12 mouse cellular contexts compared by ENCODE assay signal in genomic region chr12:79916896-79917633, GRCm38 (mm10).
DNase-seq lines count a peak whose midpoint lies in the region; ATAC-seq and TF ChIP-seq lines count a peak whose summit lies in the region.
"Had no signal": no experiment of that assay in that cellular context is flagged by ENCODE, and none has a peak within 500 bp of the region (broad histone marks: within the 10 kb centered on the region; RNA-seq: fewer than 3 reads in every experiment).

No protein-coding gene starts in this region.

- H3K4me2 ChIP-seq in lung, embryonic 14.5 days = no peak overlapping the region
- no peak overlapping the region for H3K4me2 ChIP-seq in embryonic facial prominence, embryonic 12.5 days (replicated peaks)
- no peak overlapping the region for H3K4me2 ChIP-seq in liver, embryonic 12.5 days
- H3K4me2 ChIP-seq: forebrain, embryonic 13.5 days; midbrain, embryonic 13.5 days had no signal

- H3K27me3 ChIP-seq in heart, embryonic 10.5 days (ENCODE audit: insufficient read depth, poor library complexity, severe bottlenecking) = no peaks in the 10 kb centered on the region
- no peaks in the 10 kb centered on the region for H3K27me3 ChIP-seq in lung, embryonic 14.5 days (ENCODE audit: insufficient read depth, low read length)
- H3K27me3 ChIP-seq in embryonic facial prominence, embryonic 12.5 days = no peaks in the 10 kb centered on the region
- H3K27me3 ChIP-seq in liver, embryonic 12.5 days (replicated peaks) = no peaks in the 10 kb centered on the region
- H3K27me3 ChIP-seq: forebrain, embryonic 13.5 days; midbrain, embryonic 13.5 days had no signal

- intact Hi-C loops in heart, postnatal 25 days (cut with DNase I) = no loop called here
- intact Hi-C loops in left cerebral cortex, postnatal 14 days (cut with DNase I) = no loop called here

- 77% methylated on average over 5 of the region's 5 CpGs for WGBS in heart, embryonic 10.5 days
- WGBS in lung, embryonic 14.5 days = 64% methylated on average over 5 of the region's 5 CpGs
- 76% methylated on average over 5 of the region's 5 CpGs for WGBS in embryonic facial prominence, embryonic 12.5 days
- WGBS in liver, embryonic 12.5 days (ENCODE audit: insufficient replicate concordance) = 75% methylated on average over 5 of the region's 5 CpGs

- H3K9me3 ChIP-seq in heart, embryonic 10.5 days = no peaks in the 10 kb centered on the region
- H3K9me3 ChIP-seq in lung, embryonic 14.5 days (ENCODE audit: low read depth, low read length) = peaks cover 4% of the 10 kb centered on the region; the same call in 1 of the 2 replicates
- no peaks in the 10 kb centered on the region for H3K9me3 ChIP-seq in embryonic facial prominence, embryonic 12.5 days
- peaks cover 7% of the 10 kb centered on the region; the same call in 1 of the 2 replicates for H3K9me3 ChIP-seq in liver, embryonic 12.5 days (replicated peaks)
- H3K9me3 ChIP-seq: forebrain, embryonic 13.5 days; midbrain, embryonic 13.5 days had no signal

- no peak overlapping the region for H3K9ac ChIP-seq in lung, embryonic 14.5 days
- H3K9ac ChIP-seq in embryonic facial prominence, embryonic 12.5 days = no peak overlapping the region
- no peak overlapping the region for H3K9ac ChIP-seq in liver, embryonic 12.5 days
- H3K9ac ChIP-seq: forebrain, embryonic 13.5 days; midbrain, embryonic 13.5 days had no signal

- H3K4me1 ChIP-seq in heart, embryonic 10.5 days = peaks cover 22% of the 10 kb centered on the region
- H3K4me1 ChIP-seq in lung, embryonic 14.5 days (ENCODE audit: insufficient read depth) = peaks cover 27% of the 10 kb centered on the region
- peaks cover 24% of the 10 kb centered on the region for H3K4me1 ChIP-seq in embryonic facial prominence, embryonic 12.5 days
- H3K4me1 ChIP-seq in liver, embryonic 12.5 days = no peaks in the 10 kb centered on the region

- TF ChIP-seq CTCF in lung, embryonic 14.5 days (IDR thresholded peaks at IDR 0.05; ENCODE audit: low read depth) = no peak

- no peak overlapping the region for H3K4me3 ChIP-seq in heart, embryonic 10.5 days
- no peak overlapping the region for H3K4me3 ChIP-seq in lung, embryonic 14.5 days (ENCODE audit: low read depth, low read length)
- no peak overlapping the region for H3K4me3 ChIP-seq in embryonic facial prominence, embryonic 12.5 days
- H3K4me3 ChIP-seq in liver, embryonic 12.5 days = no peak overlapping the region
- H3K4me3 ChIP-seq: forebrain, embryonic 13.5 days; midbrain, embryonic 13.5 days had no signal

- peak overlapping the region; percentile 76 for H3K27ac ChIP-seq in heart, embryonic 10.5 days
- peak overlapping the region; percentile 71 for H3K27ac ChIP-seq in lung, embryonic 14.5 days (ENCODE audit: low read depth)
- peak overlapping the region; percentile 26 for H3K27ac ChIP-seq in embryonic facial prominence, embryonic 12.5 days
- peak overlapping the region; percentile 31 for H3K27ac ChIP-seq in liver, embryonic 12.5 days
- H3K27ac ChIP-seq: forebrain, embryonic 13.5 days; midbrain, embryonic 13.5 days had no signal

- DNase-seq in heart, embryonic 10.5 days (ENCODE audit: low spot score) = no peak
- DNase-seq in heart, postnatal 25 days (ENCODE audit: low spot score) = no peak
- peak; percentile 35 for DNase-seq in lung, embryonic 14.5 days
- DNase-seq in lung, postnatal 14 days = no peak
- DNase-seq in cerebellum, adult 11-12 months = no peak
- no peak for DNase-seq in left cerebral cortex, postnatal 14 days (ENCODE audit: low spot score in 2 of 2)
- DNase-seq: gastrocnemius, postnatal 36 days had no signal

- H3K36me3 ChIP-seq in heart, embryonic 10.5 days = no peaks in the 10 kb centered on the region
- H3K36me3 ChIP-seq in lung, embryonic 14.5 days (ENCODE audit: insufficient read depth) = no peaks in the 10 kb centered on the region
- H3K36me3 ChIP-seq in embryonic facial prominence, embryonic 12.5 days = no peaks in the 10 kb centered on the region
- no peaks in the 10 kb centered on the region for H3K36me3 ChIP-seq in liver, embryonic 12.5 days
- H3K36me3 ChIP-seq: midbrain, embryonic 13.5 days had no signal

- ATAC-seq in lung, embryonic 14.5 days (ENCODE audit: insufficient read depth) = 0 out of 2 replicates have a peak, but pooled peaks have one; percentile 28
- no peak for ATAC-seq in embryonic facial prominence, embryonic 12.5 days (ENCODE audit: insufficient number of reproducible peaks, insufficient read depth, low FRiP score, low TSS enrichment)
- no peak for ATAC-seq in liver, embryonic 12.5 days
- ATAC-seq: forebrain, embryonic 13.5 days; inflammation-experienced regulatory T-cells, adult 6 months; midbrain, embryonic 13.5 days had no signal

Comparison
In these comparisons a context has a peak if more than half of its experiments do, and no peak if none do; other contexts are left out.
1. H3K27ac ChIP-seq: peak in every context shown above with its lines; median percentile 76 in heart, embryonic 10.5 days; 71 in lung, embryonic 14.5 days; 31 in liver, embryonic 12.5 days; 26 in embryonic facial prominence, embryonic 12.5 days.